Mouse (Mus musculus) testis, adult 2 months (tissue): Measurements from ENCODE around the gene Otud7a. TPM values are rescaled to one million over a fixed set of nuclear protein-coding genes. Genes with fewer than 3 reads are reported as not detected.

Experiments used
- H3K27ac ChIP-seq: fragments of 200-500 bp; 2 replicates; pipeline ENCODE4 v1.5.1; 2012; ENCODE audit warnings: low read depth, low read length; ENCODE audit not compliant: control insufficient read depth, insufficient read depth
- H3K27me3 ChIP-seq: fragments of 200-500 bp; 2 replicates; pipeline ENCODE4 v1.6.1; 2012; ENCODE audit warnings: mild to moderate bottlenecking, low read length, moderate library complexity; ENCODE audit not compliant: control insufficient read depth, insufficient read depth
- H3K36me3 ChIP-seq: fragments of 200-500 bp; 2 replicates; pipeline ENCODE4 v1.6.1; 2012; ENCODE audit warnings: mild to moderate bottlenecking, low read length; ENCODE audit not compliant: control insufficient read depth, insufficient read depth
- H3K4me1 ChIP-seq: fragments of 200-500 bp; 2 replicates; pipeline ENCODE4 v1.6.1; 2012; ENCODE audit warnings: low read length; ENCODE audit not compliant: control insufficient read depth, insufficient read depth
- H3K4me3 ChIP-seq: fragments of 200-500 bp; 2 replicates; pipeline ENCODE4 v1.5.1; 2012; ENCODE audit warnings: low read depth, mild to moderate bottlenecking, low read length, moderate library complexity, mixed read lengths; ENCODE audit not compliant: control insufficient read depth
- CTCF ChIP-seq: fragments of 200-500 bp; IDR thresholded peaks from 2 replicates; pipeline ENCODE4 v1.5.1; 2012; ENCODE audit warnings: low read depth, mild to moderate bottlenecking, inconsistent platforms, low read length, moderate library complexity; ENCODE audit not compliant: control insufficient read depth, insufficient read depth, insufficient replicate concordance
- POLR2A ChIP-seq: fragments of 200-500 bp; IDR thresholded peaks from 2 replicates; pipeline ENCODE4 v1.6.1; 2012; ENCODE audit warnings: low read depth, mild to moderate bottlenecking, inconsistent platforms, low read length, moderate library complexity; ENCODE audit not compliant: control insufficient read depth
- polyA plus RNA-seq: library from polyadenylated mRNA; depleted of rRNA; stranded (reverse); fragments of >200 nt; gene quantifications from 2 replicates; pipeline ENCODE4 v1.2.3, GENCODE M21; 2012

Otud7a gene
- polyA plus RNA-seq, 1 experiment = 6.3 TPM

DNA sequence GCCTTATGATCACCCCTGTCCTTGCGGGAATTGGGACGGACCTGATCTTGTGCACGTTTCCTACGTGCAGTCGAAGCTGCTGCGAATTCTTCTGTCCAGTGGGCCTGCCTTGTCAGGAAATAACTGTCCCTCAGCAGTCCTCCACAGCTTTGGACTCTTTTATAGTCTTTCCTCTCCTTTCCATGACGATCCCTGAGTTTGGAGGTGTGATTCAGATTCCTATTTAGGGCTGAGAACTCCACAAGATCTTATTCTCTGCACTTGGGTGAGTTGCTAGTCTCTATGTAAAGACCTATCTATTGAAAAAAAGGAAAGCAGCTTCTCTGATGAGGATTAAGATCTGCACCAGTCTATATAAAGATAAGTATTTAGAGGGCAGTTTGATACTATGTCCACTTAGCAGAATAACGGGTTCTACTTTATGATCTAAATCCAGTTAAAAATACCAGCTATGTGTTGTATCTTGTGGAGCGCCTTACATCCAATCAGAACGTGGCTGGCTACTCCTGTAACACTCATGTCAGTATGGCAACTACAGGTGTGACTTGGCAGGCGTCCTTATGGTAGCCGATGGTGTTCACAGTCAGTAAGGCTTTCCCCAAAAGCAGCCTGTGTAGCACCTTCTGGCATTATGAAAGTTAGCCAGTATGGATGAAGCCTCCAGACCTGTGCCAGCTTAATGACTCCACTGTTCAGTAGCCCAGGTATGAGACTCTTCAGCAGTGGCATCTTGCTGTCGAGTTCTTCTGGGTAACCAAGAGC is 274.8 kb downstream of the Otud7a start:
- TF ChIP-seq POLR2A = no peak
- no peak for TF ChIP-seq CTCF
- Histone ChIP-seq H3K27ac (no peak overlapping the region), H3K4me3 (no peak overlapping the region), H3K36me3 (no peaks in the 10 kb centered on the region), H3K4me1 (no peaks in the 10 kb centered on the region), H3K27me3 (no peaks in the 10 kb centered on the region)

DNA sequence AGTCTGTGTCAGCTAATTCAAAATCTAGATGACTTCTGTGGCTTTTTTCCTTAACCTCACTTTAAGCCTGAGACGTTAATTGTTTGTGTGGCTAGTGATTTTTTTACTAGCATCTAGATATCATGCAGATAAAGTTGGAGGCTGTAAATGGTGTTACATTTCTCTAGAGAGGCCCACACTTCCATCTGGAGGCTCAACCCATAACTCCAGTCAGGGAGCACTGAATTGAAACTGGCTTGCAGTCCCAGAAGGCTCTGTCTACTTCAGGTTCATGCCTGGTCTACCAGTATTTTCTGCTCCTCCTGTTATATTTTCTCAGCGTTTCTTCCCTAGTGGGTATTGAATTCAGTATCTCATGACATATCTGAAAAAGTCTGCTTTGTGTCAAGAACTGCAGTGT is 276.1 kb downstream of the Otud7a start:
- no peaks in the 10 kb centered on the region for H3K4me1 ChIP-seq
- no peaks in the 10 kb centered on the region for H3K27me3 ChIP-seq
- H3K4me3 ChIP-seq = no peak overlapping the region
- TF ChIP-seq POLR2A (no peak), CTCF (no peak)
- H3K36me3 ChIP-seq = no peaks in the 10 kb centered on the region
- H3K27ac ChIP-seq = no peak overlapping the region

DNA sequence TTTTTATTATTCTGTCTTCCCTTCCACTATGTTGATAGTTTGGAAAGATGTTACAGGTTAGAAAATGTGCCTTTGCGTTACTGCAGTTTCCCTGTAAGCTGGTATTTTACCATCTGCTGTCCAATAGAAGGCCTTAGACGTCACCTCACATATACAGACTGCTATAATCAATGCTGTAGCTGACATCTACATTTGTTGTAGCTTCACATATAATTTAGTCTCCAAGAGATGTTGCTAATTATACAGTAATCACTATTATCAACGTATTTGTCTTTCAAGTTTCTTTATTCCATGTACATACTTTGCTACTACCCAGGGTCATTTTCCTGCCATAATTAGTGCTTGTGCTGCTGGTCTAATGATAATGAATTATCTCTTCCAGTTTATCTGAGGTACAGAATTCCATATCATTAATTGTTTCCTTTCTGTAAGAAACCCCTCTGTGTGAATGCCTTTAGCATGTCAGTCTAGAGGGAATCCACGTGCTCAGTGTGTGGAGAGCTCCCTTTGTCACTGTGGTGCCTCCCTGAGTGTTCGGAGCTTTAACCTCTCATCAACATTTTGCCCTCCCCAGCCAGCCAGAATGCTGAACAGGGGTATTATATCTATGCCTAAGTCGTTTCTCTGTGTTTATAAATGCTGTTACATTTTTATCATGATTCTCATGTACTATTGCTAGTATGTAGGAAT is 280.6 kb downstream of the Otud7a start:
- no peaks in the 10 kb centered on the region for H3K4me1 ChIP-seq
- no peak overlapping the region for H3K27ac ChIP-seq
- H3K4me3 ChIP-seq = no peak overlapping the region
- H3K27me3 ChIP-seq = no peaks in the 10 kb centered on the region
- no peaks in the 10 kb centered on the region for H3K36me3 ChIP-seq
- TF ChIP-seq POLR2A (no peak), CTCF (no peak)

DNA sequence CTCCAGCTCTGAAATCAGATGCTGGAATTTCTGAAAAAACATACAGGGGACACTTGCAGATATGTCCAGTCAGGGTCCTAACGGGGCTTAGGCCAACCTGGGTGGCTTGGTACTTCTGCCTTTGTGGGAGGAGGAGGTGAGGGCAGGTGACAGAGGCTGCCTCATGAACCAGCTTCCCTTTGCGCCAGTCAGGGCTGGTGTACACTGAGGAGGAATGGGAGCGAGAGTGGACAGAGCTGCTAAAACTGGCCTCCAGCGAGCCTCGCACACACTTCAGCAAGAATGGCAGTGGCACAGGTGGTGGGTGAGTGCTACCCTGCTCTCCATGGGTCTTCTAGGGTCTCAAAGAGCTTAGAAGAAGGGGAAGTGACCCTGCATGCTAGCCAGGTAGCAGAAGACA is 285.1 kb downstream of the Otud7a start:
- no peak for TF ChIP-seq POLR2A
- no peak for TF ChIP-seq CTCF
- Histone ChIP-seq H3K27ac (no peak overlapping the region), H3K4me1 (no peaks in the 10 kb centered on the region), H3K36me3 (no peaks in the 10 kb centered on the region), H3K4me3 (no peak overlapping the region), H3K27me3 (no peaks in the 10 kb centered on the region)

DNA sequence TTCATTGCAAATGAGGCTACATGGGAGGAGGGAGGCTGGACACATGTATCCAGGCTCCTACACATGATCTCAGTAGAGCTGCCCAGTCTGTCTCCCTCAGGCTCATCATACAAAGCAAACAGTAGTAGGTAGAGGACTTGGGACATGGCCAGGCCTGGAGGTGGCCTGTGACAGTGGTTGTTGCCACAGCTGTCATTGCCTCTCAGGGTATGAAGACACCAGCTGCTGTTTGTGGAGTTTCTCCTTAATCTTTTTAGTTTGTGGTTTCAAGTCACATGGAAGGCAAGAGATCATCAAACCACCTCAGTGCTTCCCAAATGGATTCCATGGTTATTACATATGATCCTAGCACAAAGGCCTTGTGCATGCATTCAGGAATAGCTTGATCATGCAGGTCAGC is 285.5 kb downstream of the Otud7a start:
- Histone ChIP-seq H3K36me3 (no peaks in the 10 kb centered on the region), H3K27ac (no peak overlapping the region), H3K27me3 (no peaks in the 10 kb centered on the region), H3K4me1 (no peaks in the 10 kb centered on the region), H3K4me3 (no peak overlapping the region)
- TF ChIP-seq CTCF (no peak), POLR2A (no peak)

DNA sequence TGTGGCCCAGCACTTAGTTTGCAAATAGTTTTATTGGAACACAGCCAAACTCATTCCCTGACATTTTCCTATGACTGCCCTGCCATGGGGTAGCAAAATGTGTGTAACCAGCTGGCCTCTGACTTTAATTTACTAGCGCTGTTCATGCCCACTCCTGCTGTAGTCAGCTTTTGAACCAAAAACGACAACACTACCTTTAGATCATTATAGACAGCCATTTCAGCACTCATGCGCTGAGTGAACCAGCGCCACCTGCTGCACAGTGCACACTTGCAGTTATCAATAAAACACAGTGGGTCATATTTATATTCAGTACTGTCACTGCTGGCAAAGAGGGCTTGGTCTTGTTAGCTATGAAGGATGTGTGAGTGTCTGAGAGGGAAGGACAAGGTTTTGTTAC is 293.2 kb downstream of the Otud7a start:
- Histone ChIP-seq H3K4me1 (no peaks in the 10 kb centered on the region), H3K36me3 (no peaks in the 10 kb centered on the region), H3K4me3 (no peak overlapping the region), H3K27ac (no peak overlapping the region), H3K27me3 (no peaks in the 10 kb centered on the region)
- TF ChIP-seq POLR2A = no peak
- TF ChIP-seq CTCF = peak; percentile 4; the same call in 1 of the 2 replicates

DNA sequence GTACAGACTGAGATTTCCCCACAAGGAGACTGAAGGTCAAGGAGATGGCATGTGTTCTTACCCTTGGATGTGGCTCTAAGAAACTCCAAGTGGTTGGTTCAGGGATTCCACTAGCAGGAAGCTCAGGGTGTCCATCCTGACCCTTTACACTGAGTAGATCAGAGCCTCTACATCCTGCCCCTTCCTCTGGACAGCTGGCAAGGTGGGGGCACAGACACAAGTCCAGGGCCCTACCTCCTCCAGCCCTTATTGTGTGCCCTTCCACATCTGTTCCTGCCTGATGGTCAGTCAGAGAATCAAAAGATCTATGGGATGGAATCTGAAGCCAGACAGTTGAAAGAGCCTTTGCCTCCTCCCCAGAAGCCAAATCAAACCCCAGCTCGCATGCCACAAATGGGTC is 293.6 kb downstream of the Otud7a start:
- H3K4me1 ChIP-seq = no peaks in the 10 kb centered on the region
- H3K27me3 ChIP-seq = no peaks in the 10 kb centered on the region
- no peak for TF ChIP-seq CTCF
- no peak for TF ChIP-seq POLR2A
- no peak overlapping the region for H3K27ac ChIP-seq
- no peaks in the 10 kb centered on the region for H3K36me3 ChIP-seq
- no peak overlapping the region for H3K4me3 ChIP-seq
